Mouse (Mus musculus) ovary, postnatal 10 days (tissue): ENCODE data around the gene Atp6v0e.

Source experiments
- DNase-seq: peaks from one replicate; pipeline ENCODE4 v3.0.0; 2022; ENCODE audit warnings: low spot score

The Atp6v0e gene

GRCm38 (mm10) chr17:26640286-26640740 is 22.7 kb upstream of the Atp6v0e start:
- no peak for DNase-seq

GRCm38 (mm10) chr17:26643456-26643855 is 19.6 kb upstream of the Atp6v0e start:
- DNase-seq: no peak

GRCm38 (mm10) chr17:26643993-26644392 is 19.0 kb upstream of the Atp6v0e start:
- DNase-seq: no peak

DNA sequence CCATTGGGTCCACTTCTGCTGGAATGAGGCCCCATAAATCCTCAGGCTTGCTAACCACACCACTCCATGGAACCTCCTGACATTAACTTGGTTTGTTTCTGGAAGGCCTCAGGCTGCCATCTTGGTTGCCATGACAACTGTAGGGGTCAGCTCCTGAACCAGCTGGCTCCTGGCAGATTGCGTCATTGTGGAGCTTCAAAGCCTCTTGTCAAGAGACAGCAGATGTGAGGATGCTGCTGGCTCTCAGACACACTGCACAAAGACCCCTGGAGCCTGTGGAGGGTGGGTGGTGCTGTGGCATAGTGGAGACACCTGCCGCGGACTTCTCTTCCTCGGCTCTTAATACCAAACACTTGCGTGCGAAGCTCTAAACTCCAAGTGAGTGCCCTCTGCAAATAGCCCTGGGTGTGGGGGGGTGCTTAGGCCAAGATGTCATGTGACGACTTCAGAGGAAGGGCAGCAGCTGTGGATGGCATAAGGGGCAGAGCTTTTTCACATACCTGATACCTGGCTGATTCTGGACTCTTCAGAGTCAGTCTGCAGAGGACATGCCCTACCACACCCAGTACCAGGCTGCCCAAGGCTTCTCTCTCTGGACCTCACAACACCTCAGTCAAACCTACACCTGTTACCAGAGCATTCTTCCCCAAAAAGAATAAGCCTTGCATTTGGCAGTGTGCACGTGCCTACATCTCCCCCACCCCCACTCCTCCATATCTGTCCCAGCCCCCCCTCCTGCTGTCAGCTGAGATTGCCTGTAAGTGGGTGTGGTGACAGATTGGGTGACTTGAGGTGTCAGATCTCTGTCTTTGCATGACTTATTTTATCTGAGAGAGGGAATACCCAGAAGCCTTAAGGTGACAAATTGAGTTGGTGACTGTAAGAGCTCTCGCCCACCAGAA is 18.3 kb upstream of the Atp6v0e start:
- no peak for DNase-seq

DNA sequence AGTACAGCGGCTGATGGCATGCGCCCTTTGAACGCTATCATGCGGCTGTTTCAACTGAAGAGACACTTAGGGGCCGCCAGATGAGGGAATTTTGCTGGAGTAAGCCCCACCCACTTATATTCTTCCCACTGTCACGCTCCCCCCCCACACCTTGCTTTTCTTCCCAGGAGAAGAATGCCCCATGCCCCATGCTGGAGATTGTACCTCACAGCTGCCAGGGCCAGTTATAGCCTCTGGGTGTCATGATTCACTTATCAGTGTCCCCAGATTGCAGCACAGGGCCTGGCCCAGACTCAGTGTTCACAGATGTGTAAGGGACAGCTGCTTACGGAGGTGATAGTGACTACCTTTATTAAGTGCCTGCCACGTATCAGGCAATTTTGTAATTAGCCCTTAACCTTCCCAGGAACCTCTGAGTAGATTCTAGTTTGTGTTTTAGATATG is 17.6 kb upstream of the Atp6v0e start:
- DNase-seq: no peak

DNA sequence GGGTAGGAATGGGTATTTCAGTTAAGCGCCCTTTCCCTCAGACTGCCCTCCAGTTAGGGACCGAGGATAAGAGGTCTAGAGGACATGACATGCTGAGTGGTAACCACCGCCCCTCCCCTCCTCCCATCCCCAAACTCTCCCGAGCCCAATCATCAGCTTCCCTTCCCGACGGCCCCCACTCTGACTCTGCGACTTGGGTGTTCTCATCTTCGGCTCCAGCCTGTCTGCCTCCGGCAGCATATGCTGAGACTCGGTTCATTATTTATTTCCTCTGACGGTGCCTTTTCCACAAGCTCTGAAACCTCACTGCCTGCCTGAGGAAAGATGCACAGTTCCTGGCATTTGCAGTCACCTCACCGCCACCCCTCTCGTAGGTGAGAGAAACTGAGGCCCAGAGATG is 15.7 kb upstream of the Atp6v0e start:
- no peak for DNase-seq

GRCm38 (mm10) chr17:26649565-26649964 is 13.5 kb upstream of the Atp6v0e start:
- DNase-seq: no peak

- DNase-seq: no peak
Measured at GRCm38 (mm10) chr17:26650451-26651363, 12.3 kb upstream of the Atp6v0e start.

DNA sequence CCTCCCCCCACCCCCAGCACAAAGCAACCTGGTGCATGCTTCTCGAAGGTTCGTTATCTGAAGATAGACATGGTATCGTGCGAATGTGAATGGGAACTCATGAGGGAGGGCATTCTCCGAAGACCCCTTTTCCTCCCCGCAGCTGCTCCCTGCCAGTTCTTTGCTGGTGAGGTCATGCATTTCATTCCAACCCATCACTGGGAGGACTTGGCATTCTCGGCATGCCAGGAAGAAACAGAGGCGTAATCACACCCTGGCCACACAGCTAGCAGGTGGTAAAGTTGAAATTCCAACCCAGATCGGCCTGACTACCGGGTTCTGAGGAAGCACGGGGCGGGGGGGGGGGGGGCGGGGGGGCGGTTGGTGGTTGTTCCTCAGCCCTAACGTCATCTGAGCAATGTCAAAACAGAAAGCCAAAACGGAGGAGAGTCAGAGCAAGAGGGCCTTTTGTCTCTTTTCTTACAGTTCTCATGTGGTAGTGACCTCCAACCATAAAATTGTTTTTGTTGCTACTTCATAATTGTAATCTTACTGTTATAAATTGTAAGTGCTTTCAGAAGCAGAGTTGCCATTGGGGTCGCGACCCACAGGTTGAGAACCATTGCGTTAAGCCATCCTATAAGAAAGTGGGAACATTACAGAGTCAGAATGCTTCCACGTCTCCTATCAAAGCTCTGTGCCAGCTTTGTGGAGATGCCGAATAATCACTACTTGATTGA is 4.0 kb upstream of the Atp6v0e start:
- no peak for DNase-seq

GRCm38 (mm10) chr17:26659573-26659915 is 3.5 kb upstream of the Atp6v0e start:
- DNase-seq: no peak

DNA sequence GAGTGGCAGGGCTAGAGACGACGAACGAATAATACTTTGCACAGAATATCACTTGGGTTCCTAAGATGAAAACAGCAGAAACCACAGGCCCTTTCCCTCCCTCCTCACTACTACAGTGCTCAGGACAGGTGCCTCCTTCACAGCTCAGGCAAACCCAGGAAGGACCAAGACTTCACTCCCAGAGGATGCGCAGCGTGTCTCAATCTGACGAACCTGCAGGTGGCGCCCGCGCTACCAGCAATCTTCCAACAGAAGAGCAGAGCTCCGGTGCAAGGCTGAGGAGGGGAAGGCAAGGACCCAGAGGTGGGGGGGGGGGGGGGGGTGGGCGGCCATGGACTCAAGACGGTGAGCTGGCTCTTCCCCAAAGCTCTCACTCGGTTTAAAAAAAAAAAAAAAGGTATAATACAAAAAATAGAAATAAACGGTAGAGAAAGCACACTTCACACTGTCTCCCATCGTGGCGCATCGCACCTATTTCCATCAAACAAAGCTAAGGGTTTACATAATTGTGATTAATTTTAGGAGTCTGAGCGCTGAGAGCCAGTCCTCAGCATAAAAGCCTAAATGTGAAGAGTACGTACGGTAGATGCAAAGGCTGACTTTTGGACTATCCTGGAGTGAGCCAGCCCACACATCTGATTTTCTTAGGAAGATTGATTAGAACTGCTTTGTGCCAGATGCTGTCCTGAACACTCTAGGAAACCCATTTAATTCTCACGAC is 2.7 kb upstream of the Atp6v0e start:
- DNase-seq: peak; percentile 39

GRCm38 (mm10) chr17:26662204-26662603 is 827 bp upstream of the Atp6v0e start:
- DNase-seq: no peak

DNA sequence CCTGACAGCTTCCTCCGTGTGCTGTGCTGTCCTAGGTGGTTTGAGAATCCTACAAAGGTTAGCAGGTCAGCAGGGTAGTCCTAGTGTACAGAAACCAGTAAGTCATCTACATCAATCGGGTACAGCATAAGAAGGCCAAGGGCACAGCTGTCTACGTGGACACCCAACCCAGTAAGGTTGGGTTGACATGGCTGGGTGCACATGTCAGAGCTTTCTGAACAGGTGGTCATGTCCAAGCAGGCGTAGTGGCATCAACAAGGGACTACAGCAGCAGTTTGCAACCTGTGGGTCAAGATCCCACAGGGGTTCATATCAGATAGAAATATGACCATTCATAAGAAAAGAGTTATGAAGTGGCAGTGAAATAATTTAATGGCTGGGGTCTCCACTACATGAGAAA is 2.6 kb downstream of the Atp6v0e start:
- no peak for DNase-seq

- no peak for DNase-seq
Measured at GRCm38 (mm10) chr17:26671268-26671667, 8.2 kb downstream of the Atp6v0e start.

- no peak for DNase-seq
Measured at GRCm38 (mm10) chr17:26675845-26676244, 12.8 kb downstream of the Atp6v0e start.

DNA sequence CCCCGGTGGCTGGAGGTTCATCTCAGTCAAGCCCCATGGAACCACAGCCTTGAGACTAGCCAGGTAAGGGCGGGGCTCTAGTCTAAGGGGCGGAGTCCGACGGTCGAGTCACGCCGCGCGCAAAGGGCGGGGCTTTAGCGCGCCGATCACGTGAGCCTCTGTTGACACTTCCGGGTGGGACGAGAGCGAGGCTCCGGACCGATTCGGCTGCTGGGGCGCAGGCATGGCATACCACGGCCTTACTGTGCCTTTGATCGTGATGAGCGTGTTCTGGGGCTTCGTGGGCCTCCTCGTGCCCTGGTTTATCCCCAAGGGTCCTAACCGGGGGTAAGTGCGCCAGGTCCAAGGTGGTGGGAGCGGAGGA is 13.2 kb downstream of the Atp6v0e start:
- DNase-seq: peak; percentile 81

DNA sequence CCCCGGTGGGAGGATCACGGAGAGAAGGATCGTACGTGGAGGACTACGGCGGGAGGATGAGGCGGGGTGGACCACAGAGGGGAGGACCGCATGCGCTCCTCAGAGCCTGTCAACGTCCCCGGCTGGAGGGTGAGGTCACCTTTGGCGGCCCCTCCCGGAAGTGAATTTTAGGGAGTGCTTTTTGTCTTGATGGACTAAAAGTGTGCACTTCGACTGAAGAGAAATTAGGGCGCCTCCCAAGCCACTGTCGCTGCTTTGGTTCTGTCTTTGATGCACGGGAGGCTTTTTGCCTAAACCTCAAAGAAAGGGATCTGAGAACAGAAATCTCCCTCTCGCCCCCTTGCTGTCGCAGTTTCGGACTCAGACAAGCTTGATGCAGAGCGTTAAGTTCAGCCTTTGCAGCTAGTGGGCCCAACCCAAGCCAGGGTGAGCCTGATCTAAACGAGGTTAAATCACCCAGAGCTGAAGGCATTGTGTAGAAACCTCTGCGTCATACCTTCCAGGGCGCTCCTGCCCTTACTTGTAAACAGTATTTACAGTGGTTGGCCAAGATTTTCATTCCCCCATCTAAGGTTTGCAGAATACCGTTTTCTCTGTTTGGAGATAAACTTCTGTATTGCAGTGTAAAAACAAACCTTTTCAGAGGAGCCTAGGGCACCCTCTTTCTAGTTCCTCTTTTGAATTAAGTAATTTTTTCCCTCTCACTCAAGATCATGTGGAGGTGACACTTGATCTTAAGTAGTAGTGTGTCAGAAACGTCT is 13.8 kb downstream of the Atp6v0e start:
- no peak for DNase-seq

DNA sequence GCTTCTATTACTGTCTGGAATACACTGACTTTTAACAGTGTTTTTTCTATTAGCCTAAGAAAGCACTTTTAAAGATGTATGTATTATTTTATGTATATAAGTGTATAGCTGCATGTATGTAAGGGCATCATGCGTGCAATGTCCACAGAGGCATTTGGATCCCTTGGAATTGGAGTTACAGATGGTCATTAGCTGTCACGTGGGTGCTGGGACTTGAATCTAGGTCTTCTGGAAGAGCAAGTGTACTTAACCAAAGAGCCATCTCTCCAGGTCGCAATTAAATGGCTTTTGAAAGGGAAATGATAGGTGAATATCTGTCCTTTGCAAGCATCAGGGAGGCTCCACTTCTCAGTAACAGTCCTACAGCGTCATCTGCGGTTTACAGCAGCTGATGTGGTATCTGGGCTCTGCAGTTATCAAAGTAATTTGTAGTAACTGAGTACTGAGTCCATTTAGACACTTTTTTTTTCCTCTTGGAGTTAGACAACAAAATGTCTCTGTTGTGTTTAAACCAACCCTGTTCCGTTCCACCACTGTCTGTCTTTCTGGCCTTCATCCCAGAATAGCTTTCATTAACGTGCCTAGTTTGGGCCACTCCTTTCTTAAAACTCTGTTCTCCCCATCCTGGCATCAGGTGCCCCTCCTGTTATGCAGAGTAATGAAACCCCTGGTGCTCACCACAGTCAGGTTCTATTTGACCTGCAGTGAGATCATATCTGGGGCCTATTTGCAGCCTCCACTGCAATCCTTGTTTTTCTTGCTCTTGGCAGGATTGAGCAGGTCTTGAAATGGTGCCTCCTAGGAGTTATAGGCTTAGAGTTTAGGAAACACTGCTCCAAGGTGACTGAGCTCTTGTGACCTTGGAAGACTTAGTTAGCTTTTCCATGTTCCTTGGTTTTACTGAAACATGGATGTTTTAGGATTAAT is 14.9 kb downstream of the Atp6v0e start:
- no peak for DNase-seq

DNA sequence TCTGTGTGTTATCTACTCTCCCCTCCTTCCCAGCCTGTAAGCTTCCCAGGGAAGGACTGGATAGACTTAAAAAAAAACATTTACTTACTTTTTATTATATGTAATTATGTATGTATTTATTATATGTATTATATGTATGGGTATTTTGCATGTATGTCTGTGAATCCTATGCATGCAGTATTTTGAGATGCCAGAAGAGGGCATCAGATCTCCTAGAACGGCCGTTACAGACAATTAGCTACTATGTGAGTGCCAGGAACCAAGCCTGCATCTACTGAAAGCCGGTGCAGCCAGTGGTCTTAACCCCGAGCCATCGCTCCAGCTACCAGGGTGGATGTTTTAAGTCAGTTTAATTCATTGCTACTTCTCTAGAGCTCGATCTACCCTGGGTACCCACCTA is 18.2 kb downstream of the Atp6v0e start:
- no peak for DNase-seq
